Mouse (Mus musculus) liver, embryonic 14.5 days (tissue): Measurements from ENCODE around the gene Rps7. TPM values are rescaled to one million over a fixed set of nuclear protein-coding genes. Genes with fewer than 3 reads are reported as not detected.

Source experiments
- ATAC-seq: fragments of 200-750 bp; cut with Nextera tagmentation; 2 replicates; pipeline ENCODE4 v1.8.0; 2017; ENCODE audit warnings: moderate number of reproducible peaks, mild to moderate bottlenecking, moderate library complexity; ENCODE audit not compliant: insufficient read depth
- DNase-seq, 3 experiments: peaks; one replicate each; pipeline ENCODE4 v3.0.0-alpha.2; 2012 to 2013; ENCODE audit warnings: low read depth in 3 of 3, low spot score in 3 of 3
- H3K27ac ChIP-seq: fragments of 300-500 bp; sonication (generic); 2 replicates; pipeline ENCODE4 v1.5.1; 2014; ENCODE audit warnings: moderate library complexity, mild to moderate bottlenecking, control low read depth, inconsistent platforms
- H3K27me3 ChIP-seq: fragments of 300-500 bp; sonication (generic); 2 replicates; pipeline ENCODE4 v1.6.1; 2014; ENCODE audit warnings: mild to moderate bottlenecking, low read length, moderate library complexity; ENCODE audit not compliant: control insufficient read depth, insufficient read depth
- H3K36me3 ChIP-seq: fragments of 300-500 bp; sonication (generic); replicated peaks from 2 replicates; pipeline ENCODE4 v1.6.1; 2014; ENCODE audit warnings: low read depth; ENCODE audit not compliant: control insufficient read depth, insufficient read depth
- H3K4me1 ChIP-seq, 2 experiments: fragments of 200-500 bp in 1 of 2; fragments of 300-500 bp in 1 of 2; sonication (generic) in 1 of 2; replicated peaks; 2 replicates each; pipeline ENCODE4 v1.6.1; 2012 to 2014; ENCODE audit warnings: antibody characterized with exemption in 1 of 2, inconsistent platforms in 1 of 2, low read length in 1 of 2; ENCODE audit not compliant: control insufficient read depth in 2 of 2, insufficient read depth in 2 of 2
- H3K4me2 ChIP-seq: fragments of 300-500 bp; sonication (generic); 2 replicates; pipeline ENCODE4 v1.6.1; 2014; ENCODE audit warnings: low read depth, mild to moderate bottlenecking, control low read depth, moderate library complexity
- H3K4me3 ChIP-seq, 2 experiments: fragments of 200-500 bp in 1 of 2; fragments of 300-500 bp in 1 of 2; sonication (generic) in 1 of 2; 2 replicates each; pipeline ENCODE4 v1.5.1; 2012 to 2014; ENCODE audit warnings: low read depth in 2 of 2, low read length in 2 of 2, mild to moderate bottlenecking in 2 of 2, control low read depth in 1 of 2, inconsistent platforms in 1 of 2, moderate library complexity in 1 of 2; ENCODE audit not compliant: insufficient read depth in 1 of 2
- H3K9ac ChIP-seq: fragments of 300-500 bp; sonication (generic); replicated peaks from 2 replicates; pipeline ENCODE4 v1.6.1; 2014; ENCODE audit warnings: mild to moderate bottlenecking, control low read depth, moderate library complexity
- H3K9me3 ChIP-seq: fragments of 300-500 bp; sonication (generic); 2 replicates; pipeline ENCODE4 v1.6.1; 2016; ENCODE audit warnings: low read length, mixed read lengths; ENCODE audit not compliant: control insufficient read depth
- CTCF ChIP-seq: IDR thresholded peaks from 2 replicates; pipeline ENCODE4 v1.5.1; 2016; ENCODE audit warnings: antibody characterized with exemption, low read depth, control low read depth
- EP300 ChIP-seq: IDR thresholded peaks from 2 replicates; pipeline ENCODE4 v1.6.1; 2016; ENCODE audit warnings: antibody characterized with exemption, low read depth
- WGBS: fragments of 180-500 bp; shearing (Covaris S2); extraction: QIAGEN DNeasy Blood & Tissue Kit; methylation state at CpG from one replicate; pipeline ENCODE4 v1.1.7; 2014; ENCODE audit not compliant: insufficient replicate concordance; 5-methylcytosine and 5-hydroxymethylcytosine counted together
- polyA plus RNA-seq, 2 experiments: library from polyadenylated mRNA; depleted of rRNA in 1 of 2; stranded (reverse) in 1 of 2; unstranded in 1 of 2; fragments of >200 nt; fragmentation: Nextera tagmentation in 1 of 2; extraction: Ambion mirVana in 1 of 2; gene quantifications; 2 replicates each; pipeline versions ENCODE4 v1.2.1 to v1.2.3; 2012 to 2014

Rps7 gene
- polyA plus RNA-seq, 2 experiments: 604 to 640 TPM

- H3K4me1 ChIP-seq: no peaks in the 10 kb centered on the region
- 57% methylated on average over 1 of the region's 1 CpGs for WGBS
- ATAC-seq (no peak), DNase-seq (no peak)
- H3K36me3 ChIP-seq: no peaks in the 10 kb centered on the region
- no peaks in the 10 kb centered on the region for H3K9me3 ChIP-seq
- H3K4me3 ChIP-seq: no peak overlapping the region
- H3K27ac ChIP-seq: no peak overlapping the region
- H3K9ac ChIP-seq: no peak overlapping the region
- no peak for TF ChIP-seq CTCF
- no peak for TF ChIP-seq EP300
- no peaks in the 10 kb centered on the region for H3K27me3 ChIP-seq
- H3K4me2 ChIP-seq: no peak overlapping the region
Measured at GRCm38 (mm10) chr12:28603494-28603893, 32.3 kb downstream of the Rps7 start.

GRCm38 (mm10) chr12:28602259-28602658, 33.5 kb downstream of the Rps7 start:
- Histone ChIP-seq H3K9ac (no peak overlapping the region), H3K4me2 (no peak overlapping the region), H3K27me3 (no peaks in the 10 kb centered on the region), H3K4me3 (no peak overlapping the region), H3K27ac (no peak overlapping the region), H3K9me3 (no peaks in the 10 kb centered on the region), H3K4me1 (no peaks in the 10 kb centered on the region), H3K36me3 (no peaks in the 10 kb centered on the region)
- DNase-seq (no peak), ATAC-seq (no peak)
- WGBS: 22% methylated on average over 4 of the region's 4 CpGs
- TF ChIP-seq CTCF (no peak), EP300 (no peak)

GRCm38 (mm10) chr12:28598526-28598991, 37.2 kb downstream of the Rps7 start:
- H3K4me2 ChIP-seq: no peak overlapping the region
- no peak for DNase-seq
- TF ChIP-seq EP300 (no peak), CTCF (no peak)
- H3K9me3 ChIP-seq: no peaks in the 10 kb centered on the region
- no peaks in the 10 kb centered on the region for H3K36me3 ChIP-seq
- H3K9ac ChIP-seq: no peak overlapping the region
- no peak overlapping the region for H3K4me3 ChIP-seq
- no peaks in the 10 kb centered on the region for H3K27me3 ChIP-seq
- H3K4me1 ChIP-seq: no peaks in the 10 kb centered on the region
- ATAC-seq: no peak
- H3K27ac ChIP-seq: no peak overlapping the region
- WGBS: 35% methylated on average over 2 of the region's 2 CpGs

GRCm38 (mm10) chr12:28598110-28598509, 37.6 kb downstream of the Rps7 start:
- TF ChIP-seq EP300 (no peak), CTCF (no peak)
- Histone ChIP-seq H3K4me3 (no peak overlapping the region), H3K4me1 (no peaks in the 10 kb centered on the region), H3K4me2 (no peak overlapping the region), H3K9ac (no peak overlapping the region), H3K27me3 (no peaks in the 10 kb centered on the region), H3K27ac (no peak overlapping the region), H3K9me3 (no peaks in the 10 kb centered on the region), H3K36me3 (no peaks in the 10 kb centered on the region)
- no peak for DNase-seq
- 32% methylated on average over 3 of the region's 3 CpGs for WGBS
- no peak for ATAC-seq

GRCm38 (mm10) chr12:28597699-28598098, 38.1 kb downstream of the Rps7 start:
- TF ChIP-seq CTCF (no peak), EP300 (no peak)
- ATAC-seq (no peak), DNase-seq (no peak)
- Histone ChIP-seq H3K27ac (no peak overlapping the region), H3K36me3 (no peaks in the 10 kb centered on the region), H3K4me1 (no peaks in the 10 kb centered on the region), H3K4me3 (no peak overlapping the region), H3K4me2 (no peak overlapping the region), H3K27me3 (no peaks in the 10 kb centered on the region), H3K9ac (no peak overlapping the region), H3K9me3 (no peaks in the 10 kb centered on the region)
- 59% methylated on average over 9 of the region's 9 CpGs for WGBS
